Mouse (Mus musculus) liver, embryonic 13.5 days (tissue): ENCODE data around the gene Sgce. TPM values are rescaled to one million over a fixed set of nuclear protein-coding genes. Genes with fewer than 3 reads are reported as not detected.

Experiments used
- ATAC-seq: fragments of 200-750 bp; cut with Nextera tagmentation; 2 replicates; pipeline ENCODE4 v1.8.0; 2017; ENCODE audit warnings: low read depth, mild to moderate bottlenecking, moderate number of reproducible peaks, moderate library complexity
- DNase-seq: peaks from one replicate; pipeline ENCODE4 v3.0.0; 2022
- H3K27ac ChIP-seq: fragments of 300-500 bp; sonication (generic); 2 replicates; pipeline ENCODE4 v1.5.1; 2015; ENCODE audit warnings: moderate library complexity, mild to moderate bottlenecking, inconsistent platforms
- H3K27me3 ChIP-seq: fragments of 300-500 bp; sonication (generic); 2 replicates; pipeline ENCODE4 v1.6.1; 2015; ENCODE audit warnings: mild to moderate bottlenecking, inconsistent platforms
- H3K36me3 ChIP-seq: fragments of 300-500 bp; sonication (generic); 2 replicates; pipeline ENCODE4 v1.6.1; 2015; ENCODE audit warnings: mild to moderate bottlenecking, inconsistent platforms
- H3K4me1 ChIP-seq: fragments of 300-500 bp; sonication (generic); replicated peaks from 2 replicates; pipeline ENCODE4 v1.6.1; 2015; ENCODE audit warnings: inconsistent platforms
- H3K4me2 ChIP-seq: fragments of 300-500 bp; sonication (generic); 2 replicates; pipeline ENCODE4 v1.6.1; 2015; ENCODE audit warnings: inconsistent platforms, mild to moderate bottlenecking, moderate library complexity
- H3K4me3 ChIP-seq: fragments of 300-500 bp; sonication (generic); replicated peaks from 2 replicates; pipeline ENCODE4 v1.5.1; 2015; ENCODE audit warnings: mild to moderate bottlenecking, inconsistent platforms
- H3K9ac ChIP-seq: fragments of 300-500 bp; sonication (generic); 2 replicates; pipeline ENCODE4 v1.6.1; 2015; ENCODE audit warnings: mild to moderate bottlenecking, inconsistent platforms
- H3K9me3 ChIP-seq: fragments of 300-500 bp; sonication (generic); replicated peaks from 2 replicates; pipeline ENCODE4 v1.6.1; 2016; ENCODE audit warnings: inconsistent platforms
- WGBS: fragments of 180-500 bp; shearing (Covaris S2); methylation state at CpG from one replicate; pipeline ENCODE4 v1.1.7; 2015; ENCODE audit not compliant: insufficient replicate concordance; 5-methylcytosine and 5-hydroxymethylcytosine counted together
- polyA plus RNA-seq: library from polyadenylated mRNA; unstranded; fragments of >200 nt; fragmentation: Nextera tagmentation; extraction: Ambion mirVana; gene quantifications from 2 replicates; pipeline ENCODE4 v1.2.1, GENCODE M21; 2015

Sgce gene
- polyA plus RNA-seq, 1 experiment from 2014 or later: 17.3 TPM

GRCm38 (mm10) chr6:4722142-4722541 lies 24.9 kb downstream of the Sgce start:
- DNase-seq (no peak), ATAC-seq (no peak)
- no peaks in the 10 kb centered on the region for H3K9me3 ChIP-seq
- H3K9ac ChIP-seq: no peak overlapping the region
- WGBS: 57% methylated on average over 6 of the region's 6 CpGs
- no peak overlapping the region for H3K4me2 ChIP-seq
- H3K27me3 ChIP-seq: no peaks in the 10 kb centered on the region
- H3K4me1 ChIP-seq: no peaks in the 10 kb centered on the region
- H3K4me3 ChIP-seq: no peak overlapping the region
- no peaks in the 10 kb centered on the region for H3K36me3 ChIP-seq
- H3K27ac ChIP-seq: no peak overlapping the region

GRCm38 (mm10) chr6:4717344-4717743 lies 29.7 kb downstream of the Sgce start:
- no peaks in the 10 kb centered on the region for H3K9me3 ChIP-seq
- no peaks in the 10 kb centered on the region for H3K4me1 ChIP-seq
- H3K4me2 ChIP-seq: no peak overlapping the region
- H3K27me3 ChIP-seq: no peaks in the 10 kb centered on the region
- no peak overlapping the region for H3K4me3 ChIP-seq
- DNase-seq (no peak), ATAC-seq (no peak)
- 78% methylated on average over 2 of the region's 2 CpGs for WGBS
- no peak overlapping the region for H3K9ac ChIP-seq
- no peak overlapping the region for H3K27ac ChIP-seq
- no peaks in the 10 kb centered on the region for H3K36me3 ChIP-seq

- ATAC-seq: no peak
- no peak for DNase-seq
- H3K36me3 ChIP-seq: no peaks in the 10 kb centered on the region
- no peaks in the 10 kb centered on the region for H3K27me3 ChIP-seq
- no peak overlapping the region for H3K4me2 ChIP-seq
- H3K4me1 ChIP-seq: no peaks in the 10 kb centered on the region
- no peak overlapping the region for H3K27ac ChIP-seq
- no peaks in the 10 kb centered on the region for H3K9me3 ChIP-seq
- 68% methylated on average over 2 of the region's 2 CpGs for WGBS
- H3K9ac ChIP-seq: no peak overlapping the region
- H3K4me3 ChIP-seq: no peak overlapping the region
Measured at GRCm38 (mm10) chr6:4716171-4716570, 30.8 kb downstream of the Sgce start.

GRCm38 (mm10) chr6:4708971-4709370 lies 38.0 kb downstream of the Sgce start:
- H3K4me2 ChIP-seq: no peak overlapping the region
- no peaks in the 10 kb centered on the region for H3K36me3 ChIP-seq
- H3K27ac ChIP-seq: no peak overlapping the region
- H3K4me3 ChIP-seq: no peak overlapping the region
- no peaks in the 10 kb centered on the region for H3K9me3 ChIP-seq
- DNase-seq (no peak), ATAC-seq (no peak)
- 63% methylated on average over 1 of the region's 1 CpGs for WGBS
- no peaks in the 10 kb centered on the region for H3K4me1 ChIP-seq
- H3K9ac ChIP-seq: no peak overlapping the region
- no peaks in the 10 kb centered on the region for H3K27me3 ChIP-seq

GRCm38 (mm10) chr6:4706415-4706814 lies 40.6 kb downstream of the Sgce start:
- Histone ChIP-seq H3K36me3 (no peaks in the 10 kb centered on the region), H3K9me3 (no peaks in the 10 kb centered on the region), H3K27ac (no peak overlapping the region), H3K4me2 (no peak overlapping the region), H3K4me1 (no peaks in the 10 kb centered on the region), H3K9ac (no peak overlapping the region), H3K4me3 (no peak overlapping the region), H3K27me3 (no peaks in the 10 kb centered on the region)
- ATAC-seq: no peak
- 34% methylated on average over 5 of the region's 5 CpGs for WGBS
- DNase-seq: no peak

GRCm38 (mm10) chr6:4703908-4704307 lies 43.1 kb downstream of the Sgce start:
- DNase-seq (no peak), ATAC-seq (no peak)
- H3K27me3 ChIP-seq: no peaks in the 10 kb centered on the region
- WGBS: 66% methylated on average over 7 of the region's 7 CpGs
- H3K9me3 ChIP-seq: no peaks in the 10 kb centered on the region
- H3K36me3 ChIP-seq: no peaks in the 10 kb centered on the region
- no peaks in the 10 kb centered on the region for H3K4me1 ChIP-seq
- H3K4me2 ChIP-seq: no peak overlapping the region
- H3K4me3 ChIP-seq: no peak overlapping the region
- no peak overlapping the region for H3K9ac ChIP-seq
- H3K27ac ChIP-seq: no peak overlapping the region

- WGBS: 65% methylated on average over 8 of the region's 8 CpGs
- Histone ChIP-seq H3K9ac (no peak overlapping the region), H3K27ac (no peak overlapping the region), H3K4me3 (no peak overlapping the region), H3K36me3 (no peaks in the 10 kb centered on the region), H3K9me3 (no peaks in the 10 kb centered on the region), H3K27me3 (no peaks in the 10 kb centered on the region), H3K4me2 (no peak overlapping the region), H3K4me1 (no peaks in the 10 kb centered on the region)
- ATAC-seq: no peak
- DNase-seq: no peak
Measured at GRCm38 (mm10) chr6:4701641-4702040, 45.4 kb downstream of the Sgce start.

GRCm38 (mm10) chr6:4695778-4696177 lies 51.2 kb downstream of the Sgce start:
- Histone ChIP-seq H3K27ac (no peak overlapping the region), H3K9ac (no peak overlapping the region), H3K9me3 (no peaks in the 10 kb centered on the region), H3K4me1 (no peaks in the 10 kb centered on the region), H3K27me3 (no peaks in the 10 kb centered on the region), H3K4me3 (no peak overlapping the region), H3K4me2 (no peak overlapping the region), H3K36me3 (no peaks in the 10 kb centered on the region)
- 69% methylated on average over 3 of the region's 3 CpGs for WGBS
- ATAC-seq (no peak), DNase-seq (no peak)

- 51% methylated on average over 8 of the region's 8 CpGs for WGBS
- Histone ChIP-seq H3K27me3 (no peaks in the 10 kb centered on the region), H3K27ac (no peak overlapping the region), H3K9me3 (no peaks in the 10 kb centered on the region), H3K4me1 (no peaks in the 10 kb centered on the region), H3K9ac (no peak overlapping the region), H3K4me2 (no peak overlapping the region), H3K36me3 (no peaks in the 10 kb centered on the region), H3K4me3 (no peak overlapping the region)
- ATAC-seq (no peak), DNase-seq (no peak)
Measured at GRCm38 (mm10) chr6:4694672-4695231, 52.3 kb downstream of the Sgce start.

- Histone ChIP-seq H3K27ac (no peak overlapping the region), H3K4me1 (no peaks in the 10 kb centered on the region), H3K9ac (no peak overlapping the region), H3K27me3 (no peaks in the 10 kb centered on the region), H3K4me2 (no peak overlapping the region), H3K36me3 (no peaks in the 10 kb centered on the region), H3K4me3 (no peak overlapping the region), H3K9me3 (no peaks in the 10 kb centered on the region)
- DNase-seq (no peak), ATAC-seq (no peak)
- 70% methylated on average over 10 of the region's 10 CpGs for WGBS
Measured at GRCm38 (mm10) chr6:4693544-4693943, 53.5 kb downstream of the Sgce start.

- DNase-seq: no peak
- no peak overlapping the region for H3K4me3 ChIP-seq
- H3K36me3 ChIP-seq: no peaks in the 10 kb centered on the region
- H3K4me1 ChIP-seq: no peaks in the 10 kb centered on the region
- H3K4me2 ChIP-seq: no peak overlapping the region
- no peak overlapping the region for H3K9ac ChIP-seq
- 73% methylated on average over 4 of the region's 4 CpGs for WGBS
- H3K27ac ChIP-seq: no peak overlapping the region
- no peaks in the 10 kb centered on the region for H3K9me3 ChIP-seq
- no peaks in the 10 kb centered on the region for H3K27me3 ChIP-seq
- no peak for ATAC-seq
Measured at GRCm38 (mm10) chr6:4690438-4690837, 56.6 kb downstream of the Sgce start.

- Histone ChIP-seq H3K4me1 (no peaks in the 10 kb centered on the region), H3K27me3 (no peaks in the 10 kb centered on the region), H3K27ac (no peak overlapping the region), H3K4me2 (no peak overlapping the region), H3K9me3 (no peaks in the 10 kb centered on the region), H3K9ac (no peak overlapping the region), H3K36me3 (no peaks in the 10 kb centered on the region), H3K4me3 (no peak overlapping the region)
- 50% methylated on average over 10 of the region's 10 CpGs for WGBS
- DNase-seq (no peak), ATAC-seq (no peak)
Measured at GRCm38 (mm10) chr6:4684706-4685340, 62.2 kb downstream of the Sgce start.
